In the genomic region with DNA sequence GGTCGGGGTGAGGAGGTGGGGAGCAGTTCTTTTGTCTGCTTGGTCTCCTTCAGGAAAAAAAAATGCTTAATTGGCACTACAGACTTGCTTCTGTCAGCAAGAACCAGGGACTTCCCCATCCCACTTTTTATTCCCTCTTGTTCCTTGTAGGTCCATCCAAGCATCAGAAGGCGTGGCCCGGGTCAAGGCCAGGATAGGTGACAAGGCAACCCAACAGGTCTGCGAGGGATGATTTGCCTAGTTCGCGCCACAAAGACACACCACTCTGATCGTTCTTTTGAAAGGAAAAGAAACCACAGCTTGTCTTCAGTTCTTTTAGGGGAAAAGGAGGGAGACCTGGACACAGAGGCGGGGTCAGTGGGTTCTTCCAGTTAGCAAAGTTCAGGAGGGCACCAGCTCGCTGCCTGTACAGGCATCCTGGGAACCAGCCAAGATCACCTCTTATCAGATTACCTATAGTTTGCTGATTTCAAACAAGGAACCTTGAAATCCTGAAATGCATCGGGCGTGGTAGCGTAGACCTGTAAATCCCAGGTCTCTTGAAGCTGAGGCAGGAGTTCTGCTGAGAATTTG, we compare ENCODE assay signal across 8 mouse cellular contexts. TPM values are rescaled to one million over a fixed set of nuclear protein-coding genes. Genes with fewer than 3 reads are reported as not detected.
DNase-seq lines count a peak whose midpoint lies in the region; ATAC-seq and TF ChIP-seq lines count a peak whose summit lies in the region.

No protein-coding gene starts in this region.

- no peaks in the 10 kb centered on the region for H3K36me3 ChIP-seq in heart, postnatal 0 days (replicated peaks; ENCODE audit: control insufficient read depth, insufficient read depth, low read length)
- no peaks in the 10 kb centered on the region for H3K36me3 ChIP-seq in embryonic facial prominence, embryonic 13.5 days
- H3K36me3 ChIP-seq in kidney, embryonic 16.5 days (ENCODE audit: insufficient read depth, low read length): no peaks in the 10 kb centered on the region
- H3K36me3 ChIP-seq in midbrain, postnatal 0 days (ENCODE audit: insufficient read depth, low read length): no peaks in the 10 kb centered on the region

- 33% methylated on average over 12 of the region's 12 CpGs for WGBS in heart, postnatal 0 days
- 38% methylated on average over 12 of the region's 12 CpGs for WGBS in embryonic facial prominence, embryonic 13.5 days
- 39% methylated on average over 12 of the region's 12 CpGs for WGBS in kidney, embryonic 16.5 days
- 51% methylated on average over 12 of the region's 12 CpGs for WGBS in midbrain, postnatal 0 days

- H3K4me3 ChIP-seq in heart, postnatal 0 days (ENCODE audit: low read depth, low read length): peak overlapping the region; percentile 53
- peak overlapping the region; percentile 63 for H3K4me3 ChIP-seq in embryonic facial prominence, embryonic 13.5 days
- peak overlapping the region; percentile 66 for H3K4me3 ChIP-seq in kidney, embryonic 16.5 days (ENCODE audit: low read length)
- peak overlapping the region; percentile 71 for H3K4me3 ChIP-seq in midbrain, postnatal 0 days (ENCODE audit: low read depth, low read length)

- peaks cover 39% of the 10 kb centered on the region for H3K27me3 ChIP-seq in heart, postnatal 0 days (ENCODE audit: control insufficient read depth, insufficient read depth, low read length)
- peaks cover 33% of the 10 kb centered on the region for H3K27me3 ChIP-seq in embryonic facial prominence, embryonic 13.5 days
- H3K27me3 ChIP-seq in kidney, embryonic 16.5 days (ENCODE audit: insufficient read depth, low read length): peaks cover 17% of the 10 kb centered on the region
- H3K27me3 ChIP-seq in midbrain, postnatal 0 days (ENCODE audit: insufficient read depth, low read length): 0 out of 2 replicates have a peak, but pooled peaks cover 16% of the 10 kb centered on the region

- ATAC-seq in heart, postnatal 0 days (ENCODE audit: insufficient read depth, low read depth): no peak
- no peak for ATAC-seq in embryonic facial prominence, embryonic 13.5 days (ENCODE audit: insufficient number of reproducible peaks, insufficient read depth, low FRiP score, low TSS enrichment, low read depth)
- ATAC-seq in kidney, embryonic 16.5 days (ENCODE audit: low FRiP score, low TSS enrichment): no peak
- ATAC-seq in midbrain, postnatal 0 days (ENCODE audit: low FRiP score): no peak
- ATAC-seq in monocyte, adult 5-6 weeks (replicated peaks; ENCODE audit: insufficient number of reproducible peaks, low FRiP score, low TSS enrichment, poor library complexity, severe bottlenecking): no peak

- peaks cover 4% of the 10 kb centered on the region; the same call in 1 of the 2 replicates for H3K9me3 ChIP-seq in heart, postnatal 0 days (replicated peaks; ENCODE audit: control insufficient read depth, low read length)
- H3K9me3 ChIP-seq in embryonic facial prominence, embryonic 13.5 days: no peaks in the 10 kb centered on the region
- H3K9me3 ChIP-seq in kidney, embryonic 16.5 days (ENCODE audit: low read length): 0 out of 2 replicates have a peak, but pooled peaks cover 7% of the 10 kb centered on the region
- H3K9me3 ChIP-seq in midbrain, postnatal 0 days (ENCODE audit: low read length): no peaks in the 10 kb centered on the region

- no peak for TF ChIP-seq EP300 in heart, postnatal 0 days (IDR thresholded peaks at IDR 0.05; ENCODE audit: low read depth)

- no peak for DNase-seq in heart, postnatal 0 days (ENCODE audit: low spot score)
- DNase-seq in heart, postnatal 25 days (ENCODE audit: low spot score): no peak
- no peak for DNase-seq in midbrain, postnatal 0 days (ENCODE audit: low spot score)
- no peak for DNase-seq in spleen, adult 12 weeks (ENCODE audit: low spot score)
- DNase-seq in natural killer cell, adult 2 months (ENCODE audit: low spot score in 2 of 2): no peak

- H3K4me1 ChIP-seq in heart, postnatal 0 days (ENCODE audit: control insufficient read depth, insufficient read depth): 0 out of 2 replicates have a peak, but pooled peaks cover 7% of the 10 kb centered on the region
- peaks cover 13% of the 10 kb centered on the region for H3K4me1 ChIP-seq in embryonic facial prominence, embryonic 13.5 days
- peaks cover 15% of the 10 kb centered on the region; the same call in 1 of the 2 replicates for H3K4me1 ChIP-seq in kidney, embryonic 16.5 days (ENCODE audit: insufficient read depth, low read length)
- no peaks in the 10 kb centered on the region for H3K4me1 ChIP-seq in midbrain, postnatal 0 days (ENCODE audit: insufficient read depth, low read length)

- intact Hi-C loops in heart, postnatal 25 days (cut with DNase I): no loop called here

- no peak for TF ChIP-seq CTCF in heart, postnatal 0 days (IDR thresholded peaks at IDR 0.05; ENCODE audit: low read depth)
- no peak for TF ChIP-seq CTCF in midbrain, postnatal 0 days (IDR thresholded peaks at IDR 0.05)

- peak overlapping the region; percentile 89 for H3K4me2 ChIP-seq in heart, postnatal 0 days (ENCODE audit: low read depth, low read length)
- peak overlapping the region; percentile 95 for H3K4me2 ChIP-seq in embryonic facial prominence, embryonic 13.5 days
- peak overlapping the region; percentile 98 for H3K4me2 ChIP-seq in kidney, embryonic 16.5 days (replicated peaks; ENCODE audit: low read depth, low read length)
- peak overlapping the region; percentile 91 for H3K4me2 ChIP-seq in midbrain, postnatal 0 days (ENCODE audit: low read depth, low read length, poor library complexity, severe bottlenecking)

- no peak overlapping the region for H3K27ac ChIP-seq in heart, postnatal 0 days (ENCODE audit: low read depth)
- no peak overlapping the region for H3K27ac ChIP-seq in embryonic facial prominence, embryonic 13.5 days
- H3K27ac ChIP-seq in kidney, embryonic 16.5 days (ENCODE audit: low read length): peak overlapping the region; percentile 69; the same call in 1 of the 2 replicates
- no peak overlapping the region for H3K27ac ChIP-seq in midbrain, postnatal 0 days (ENCODE audit: low read depth, low read length)

- H3K9ac ChIP-seq in heart, postnatal 0 days (replicated peaks; ENCODE audit: low read depth, low read length): no peak overlapping the region
- H3K9ac ChIP-seq in embryonic facial prominence, embryonic 13.5 days: peak overlapping the region; percentile 73; the same call in 1 of the 2 replicates
- peak overlapping the region; percentile 71 for H3K9ac ChIP-seq in kidney, embryonic 16.5 days (replicated peaks; ENCODE audit: low read length)
- H3K9ac ChIP-seq in midbrain, postnatal 0 days (replicated peaks; ENCODE audit: low read length, poor library complexity, severe bottlenecking): peak overlapping the region; percentile 70; the same call in 1 of the 2 replicates

RNA-seq across cellular contexts. Expression of a gene that starts 0.5 kb away (rescaled TPM):
- 0.39 TPM in 1 of 2 replicates, not detected in the other for total RNA-seq in heart, postnatal 0 days (2014; rRNA removed; ENCODE audit: low replicate concordance)
- polyA plus RNA-seq in heart, postnatal 0 days (2015; fragmentation: Nextera tagmentation; extraction: Ambion mirVana): 0.10 and 0.16 TPM in 2 replicates
- under 1 TPM in 1 of 2 experiments, not detected in 1; 0.10 TPM for total RNA-seq in heart, postnatal 25 days (2021)
- 10.5 and 10.9 TPM in 2 replicates for polyA plus RNA-seq in embryonic facial prominence, embryonic 13.5 days (2015; fragmentation: Nextera tagmentation; extraction: Ambion mirVana)
- polyA plus RNA-seq in kidney, embryonic 16.5 days (2015; fragmentation: Nextera tagmentation; extraction: Ambion mirVana): 20.1 and 20.4 TPM in 2 replicates
- total RNA-seq in midbrain, postnatal 0 days (2014; rRNA removed): 14.8 and 15.4 TPM in 2 replicates
- 15.3 and 16.5 TPM in 2 replicates for polyA plus RNA-seq in midbrain, postnatal 0 days (2015; fragmentation: Nextera tagmentation; extraction: Ambion mirVana)
- total RNA-seq in monocyte, adult 5-6 weeks (2017): 0.57 to 2.5 TPM (median 0.64 TPM) in 3 replicates
